Mouse (Mus musculus) heart, embryonic 16.5 days (tissue): ENCODE measurements around the gene 2810459M11Rik. TPM values are rescaled to one million over a fixed set of nuclear protein-coding genes. Genes with fewer than 3 reads are reported as not detected.

Source experiments
- ATAC-seq: fragments of 200-750 bp; cut with Nextera tagmentation; replicated peaks from 2 replicates; pipeline ENCODE4 v1.8.0; 2017; ENCODE audit warnings: moderate number of reproducible peaks; ENCODE audit not compliant: insufficient read depth, low FRiP score; ENCODE audit errors: extremely low read depth
- H3K27ac ChIP-seq: fragments of 300-500 bp; sonication (generic); 2 replicates; pipeline ENCODE4 v1.5.1; 2014; ENCODE audit warnings: mild to moderate bottlenecking, low read length, control low read depth, moderate library complexity
- H3K27me3 ChIP-seq: fragments of 300-500 bp; sonication (generic); 2 replicates; pipeline ENCODE4 v1.6.1; 2014; ENCODE audit warnings: low read length, mixed read lengths; ENCODE audit not compliant: control insufficient read depth, insufficient read depth
- H3K36me3 ChIP-seq: fragments of 300-500 bp; sonication (generic); 2 replicates; pipeline ENCODE4 v1.6.1; 2014; ENCODE audit not compliant: control insufficient read depth, insufficient read depth
- H3K4me1 ChIP-seq: fragments of 300-500 bp; sonication (generic); 2 replicates; pipeline ENCODE4 v1.6.1; 2014; ENCODE audit warnings: low read length, mixed read lengths; ENCODE audit not compliant: control insufficient read depth, insufficient read depth
- H3K4me2 ChIP-seq: fragments of 300-500 bp; sonication (generic); 2 replicates; pipeline ENCODE4 v1.6.1; 2014; ENCODE audit warnings: low read depth, mild to moderate bottlenecking, control low read depth, low read length
- H3K4me3 ChIP-seq: fragments of 300-500 bp; sonication (generic); 2 replicates; pipeline ENCODE4 v1.5.1; 2014; ENCODE audit warnings: mild to moderate bottlenecking, control low read depth, low read length
- H3K9ac ChIP-seq: fragments of 300-500 bp; sonication (generic); 2 replicates; pipeline ENCODE4 v1.6.1; 2014; ENCODE audit warnings: low read length, control low read depth
- H3K9me3 ChIP-seq: fragments of 300-500 bp; sonication (generic); replicated peaks from 2 replicates; pipeline ENCODE4 v1.6.1; 2016; ENCODE audit warnings: low read length; ENCODE audit not compliant: control insufficient read depth
- WGBS: fragments of 180-500 bp; shearing (Covaris S2); extraction: QIAGEN DNeasy Blood & Tissue Kit; methylation state at CpG from one replicate; pipeline ENCODE4 v1.1.7; 2014; 5-methylcytosine and 5-hydroxymethylcytosine counted together
- polyA plus RNA-seq: library from polyadenylated mRNA; unstranded; fragments of >200 nt; fragmentation: Nextera tagmentation; extraction: Ambion mirVana; gene quantifications from 2 replicates; pipeline ENCODE4 v1.2.1, GENCODE M21; 2015

Gene 2810459M11Rik
- polyA plus RNA-seq, 1 experiment from 2014 or later = 0.24 TPM

- 3% methylated on average over 60 of the region's 60 CpGs for WGBS
- no peak for ATAC-seq
Observed at GRCm38 (mm10) chr1:86018235-86019055, 27.2 kb upstream of the 2810459M11Rik start.

GRCm38 (mm10) chr1:86021365-86021989 is 24.2 kb upstream of the 2810459M11Rik start:
- no peak overlapping the region for H3K4me2 ChIP-seq
- no peak overlapping the region for H3K27ac ChIP-seq
- peaks cover 31% of the 10 kb centered on the region for H3K27me3 ChIP-seq
- WGBS = 70% methylated on average over 11 of the region's 11 CpGs
- no peak overlapping the region for H3K4me3 ChIP-seq
- no peak for ATAC-seq
- H3K9ac ChIP-seq = no peak overlapping the region
- H3K9me3 ChIP-seq = no peaks in the 10 kb centered on the region
- peaks cover 3% of the 10 kb centered on the region; the same call in 1 of the 2 replicates for H3K4me1 ChIP-seq
- no peaks in the 10 kb centered on the region for H3K36me3 ChIP-seq

More at GRCm38 (mm10) chr1:86018235-86019055, 27.2 kb upstream of the 2810459M11Rik start:
- Histone ChIP-seq H3K9ac (peak overlapping the region; percentile 66), H3K36me3 (no peaks in the 10 kb centered on the region), H3K4me1 (peaks cover 3% of the 10 kb centered on the region; the same call in 1 of the 2 replicates), H3K4me3 (peak overlapping the region; percentile 65), H3K9me3 (no peaks in the 10 kb centered on the region), H3K27me3 (peaks cover 31% of the 10 kb centered on the region), H3K27ac (no peak overlapping the region), H3K4me2 (peak overlapping the region; percentile 99)

DNA sequence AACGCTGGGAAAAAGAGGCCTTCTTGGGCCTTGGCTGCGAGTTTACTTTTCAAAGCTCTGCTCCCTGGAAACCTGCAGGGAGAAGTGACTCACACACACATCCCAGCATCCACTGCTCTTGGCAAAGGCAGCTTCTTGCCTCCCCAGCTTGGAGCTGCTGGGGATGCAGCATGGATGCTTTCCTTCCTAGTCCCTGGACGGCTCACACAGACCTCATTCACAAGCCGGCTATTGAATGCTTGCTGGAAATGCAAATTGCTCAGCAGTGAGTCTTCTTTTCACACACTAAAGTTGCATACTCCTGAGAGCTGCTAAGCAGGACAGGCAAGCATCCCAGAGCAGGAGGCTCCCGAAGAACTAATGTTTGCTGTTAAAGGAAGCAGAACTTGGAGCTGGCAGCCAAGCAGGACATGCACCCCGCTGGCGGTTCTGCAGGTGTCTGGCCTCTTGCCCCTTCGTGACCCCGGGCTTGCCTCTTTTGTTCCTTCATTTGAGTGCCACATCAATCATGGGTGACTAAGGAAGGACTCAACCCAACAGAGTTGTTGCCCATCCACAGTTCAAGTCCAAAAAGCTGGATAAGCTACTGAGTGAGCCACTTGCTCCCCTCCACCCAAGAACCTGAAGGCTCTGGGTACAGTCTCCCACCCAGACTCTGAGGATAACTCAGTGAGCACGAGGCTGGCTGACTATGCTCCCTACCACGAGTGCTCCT is 13.2 kb upstream of the 2810459M11Rik start:
- Histone ChIP-seq H3K27me3 (no peaks in the 10 kb centered on the region), H3K4me2 (no peak overlapping the region), H3K9ac (no peak overlapping the region), H3K4me1 (no peaks in the 10 kb centered on the region), H3K9me3 (no peaks in the 10 kb centered on the region), H3K27ac (no peak overlapping the region), H3K36me3 (no peaks in the 10 kb centered on the region), H3K4me3 (no peak overlapping the region)
- 31% methylated on average over 11 of the region's 11 CpGs for WGBS
- no peak for ATAC-seq

GRCm38 (mm10) chr1:86038191-86038951 is 7.3 kb upstream of the 2810459M11Rik start:
- Histone ChIP-seq H3K9ac (no peak overlapping the region), H3K36me3 (no peaks in the 10 kb centered on the region), H3K4me1 (no peaks in the 10 kb centered on the region), H3K4me3 (no peak overlapping the region), H3K9me3 (peaks cover 5% of the 10 kb centered on the region), H3K4me2 (no peak overlapping the region), H3K27me3 (peaks cover 2% of the 10 kb centered on the region; the same call in 1 of the 2 replicates), H3K27ac (no peak overlapping the region)
- 45% methylated on average over 3 of the region's 3 CpGs for WGBS
- no peak for ATAC-seq

DNA sequence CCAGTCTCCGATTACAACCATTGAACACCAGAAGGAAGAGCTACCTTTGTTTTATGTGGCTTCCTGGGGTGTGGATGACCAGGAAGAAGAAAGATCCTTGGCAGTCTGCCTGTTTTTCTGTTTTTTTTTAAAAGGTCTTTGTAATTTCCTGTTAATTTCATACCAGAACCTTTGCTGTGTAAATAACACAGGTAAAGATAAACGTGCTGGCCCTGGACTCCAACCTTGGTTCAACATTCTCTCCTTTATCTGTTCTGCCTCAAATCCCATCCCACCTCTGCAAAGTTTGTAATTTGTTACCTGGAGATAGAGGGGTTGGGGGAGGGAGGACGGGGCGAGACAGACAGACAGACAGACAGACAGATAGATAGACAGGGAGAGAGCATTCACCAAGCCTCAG is 5.5 kb upstream of the 2810459M11Rik start:
- Histone ChIP-seq H3K4me3 (no peak overlapping the region), H3K4me2 (no peak overlapping the region), H3K9me3 (peaks cover 5% of the 10 kb centered on the region), H3K4me1 (no peaks in the 10 kb centered on the region), H3K36me3 (no peaks in the 10 kb centered on the region), H3K9ac (no peak overlapping the region), H3K27me3 (peaks cover 12% of the 10 kb centered on the region), H3K27ac (no peak overlapping the region)
- 66% methylated on average over 4 of the region's 4 CpGs for WGBS
- no peak for ATAC-seq

DNA sequence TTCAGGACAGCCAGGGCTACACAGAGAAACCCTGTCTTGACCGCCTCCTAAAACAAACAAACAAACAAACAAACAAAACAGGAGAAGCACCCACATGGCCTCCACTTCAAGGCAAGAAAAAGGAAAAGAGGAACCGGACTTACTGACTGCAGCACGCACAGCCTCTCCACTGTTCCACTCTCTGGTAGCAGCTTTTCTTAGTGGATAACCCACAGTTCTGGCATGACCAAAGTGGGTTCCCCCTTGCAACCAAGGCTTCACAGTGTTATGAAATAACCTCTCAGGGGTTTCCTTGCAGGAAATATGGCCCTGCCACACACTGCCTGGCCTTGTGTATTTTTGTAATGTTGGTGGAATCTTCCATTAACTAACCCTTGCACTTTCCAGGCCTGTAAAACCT is 4.8 kb upstream of the 2810459M11Rik start:
- Histone ChIP-seq H3K4me1 (no peaks in the 10 kb centered on the region), H3K9ac (no peak overlapping the region), H3K36me3 (no peaks in the 10 kb centered on the region), H3K4me3 (no peak overlapping the region), H3K27ac (no peak overlapping the region), H3K4me2 (no peak overlapping the region), H3K27me3 (peaks cover 18% of the 10 kb centered on the region), H3K9me3 (peaks cover 5% of the 10 kb centered on the region)
- WGBS = 79% methylated on average over 3 of the region's 3 CpGs
- ATAC-seq = no peak

- no peak overlapping the region for H3K27ac ChIP-seq
- H3K9me3 ChIP-seq = peaks cover 5% of the 10 kb centered on the region
- WGBS = 58% methylated on average over 4 of the region's 4 CpGs
- peaks cover 34% of the 10 kb centered on the region for H3K27me3 ChIP-seq
- no peak overlapping the region for H3K4me3 ChIP-seq
- no peaks in the 10 kb centered on the region for H3K36me3 ChIP-seq
- ATAC-seq = no peak
- no peak overlapping the region for H3K9ac ChIP-seq
- H3K4me2 ChIP-seq = no peak overlapping the region
- peaks cover 12% of the 10 kb centered on the region for H3K4me1 ChIP-seq
Observed at GRCm38 (mm10) chr1:86045056-86045455, 607 bp upstream of the 2810459M11Rik start.

DNA sequence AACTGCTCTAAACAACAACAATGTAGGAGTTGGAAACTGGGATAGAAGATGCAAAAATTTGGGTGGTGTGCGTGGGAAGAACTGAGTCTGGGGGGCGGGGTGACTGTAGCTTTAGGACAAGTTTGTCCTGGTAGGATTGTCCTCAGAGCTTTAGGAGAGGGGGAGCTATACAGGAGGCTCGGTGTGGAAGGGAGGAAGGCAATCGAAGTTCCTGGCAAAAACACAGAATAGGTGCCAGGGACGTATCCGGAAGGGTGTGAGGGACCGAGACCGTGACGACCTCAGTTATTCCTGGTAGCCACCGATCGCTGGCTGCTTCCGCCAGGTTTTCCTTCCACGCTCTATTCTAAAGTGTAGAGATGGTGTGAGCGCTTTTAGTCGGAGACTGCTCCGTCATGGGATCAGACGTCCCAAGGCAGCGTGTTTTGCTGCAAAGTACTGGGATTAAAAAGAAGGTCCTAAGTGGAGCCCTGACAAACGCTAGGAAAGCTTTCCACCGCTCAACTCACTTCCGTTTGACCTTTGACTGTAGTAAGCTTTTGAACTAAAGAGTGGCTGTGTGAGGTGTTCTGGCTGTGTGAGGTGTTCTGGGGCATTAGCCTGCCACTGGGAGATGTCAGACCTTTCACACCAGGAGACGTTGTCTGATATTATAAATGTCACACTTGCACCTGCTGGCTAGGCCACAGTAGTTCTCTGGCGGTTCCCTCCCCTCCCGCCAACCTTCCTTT is 1.3 kb downstream of the 2810459M11Rik start:
- peak overlapping the region; percentile 66 for H3K4me3 ChIP-seq
- peaks cover 34% of the 10 kb centered on the region for H3K27me3 ChIP-seq
- ATAC-seq = no peak
- peak overlapping the region; percentile 98 for H3K4me2 ChIP-seq
- no peaks in the 10 kb centered on the region for H3K36me3 ChIP-seq
- no peaks in the 10 kb centered on the region; the same call in 1 of the 2 replicates for H3K9me3 ChIP-seq
- H3K4me1 ChIP-seq = peaks cover 12% of the 10 kb centered on the region
- H3K9ac ChIP-seq = no peak overlapping the region
- 22% methylated on average over 24 of the region's 24 CpGs for WGBS
- H3K27ac ChIP-seq = no peak overlapping the region
